Comparison of ENCODE assay signal across 9 mouse cellular contexts in genomic region chr6:138171480-138172224, GRCm38 (mm10). TPM values are rescaled to one million over a fixed set of nuclear protein-coding genes. Genes with fewer than 3 reads are reported as not detected.
DNase-seq lines count a peak whose midpoint lies in the region; ATAC-seq and TF ChIP-seq lines count a peak whose summit lies in the region.
"Had no signal": no experiment of that assay in that cellular context is flagged by ENCODE, and none has a peak within 500 bp of the region (broad histone marks: within the 10 kb centered on the region; RNA-seq: fewer than 3 reads in every experiment).

No protein-coding gene starts in this region.

- no peaks in the 10 kb centered on the region for H3K9me3 ChIP-seq in forebrain, embryonic 11.5 days (ENCODE audit: control insufficient read depth, low read length)
- H3K9me3 ChIP-seq in hindbrain, embryonic 11.5 days (ENCODE audit: control insufficient read depth, low read length): no peaks in the 10 kb centered on the region
- H3K9me3 ChIP-seq in midbrain, postnatal 0 days (ENCODE audit: low read length): no peaks in the 10 kb centered on the region
- H3K9me3 ChIP-seq: embryonic facial prominence, embryonic 13.5 days had no signal

- TF ChIP-seq CTCF in midbrain, postnatal 0 days (IDR thresholded peaks at IDR 0.05): peak; percentile 84

- 71% methylated on average over 15 of the region's 15 CpGs for WGBS in forebrain, embryonic 11.5 days
- WGBS in hindbrain, embryonic 11.5 days: 68% methylated on average over 15 of the region's 15 CpGs
- WGBS in midbrain, postnatal 0 days: 73% methylated on average over 15 of the region's 15 CpGs

- peak; percentile 18 to 58 for DNase-seq in heart, adult 18-20 months
- no peak for DNase-seq in heart, postnatal 25 days (ENCODE audit: low spot score)
- DNase-seq in forebrain, embryonic 11.5 days (ENCODE audit: low spot score): peak; percentile 55
- DNase-seq in hindbrain, embryonic 11.5 days (ENCODE audit: low spot score): peak; percentile 38
- peak; percentile 26 to 27 for DNase-seq in layer of hippocampus, postnatal 36 days
- DNase-seq in midbrain, postnatal 0 days (ENCODE audit: low spot score): peak; percentile 84
- DNase-seq in gastrocnemius, postnatal 4 days (ENCODE audit: low spot score in 2 of 2): no peak
- no peak for DNase-seq in urinary bladder, postnatal 36 days (ENCODE audit: low spot score in 2 of 2)

- no peak overlapping the region for H3K9ac ChIP-seq in forebrain, embryonic 11.5 days (ENCODE audit: low read length)
- H3K9ac ChIP-seq in hindbrain, embryonic 11.5 days (ENCODE audit: low read depth, low read length): no peak overlapping the region
- no peak overlapping the region for H3K9ac ChIP-seq in midbrain, postnatal 0 days (replicated peaks; ENCODE audit: low read length, poor library complexity, severe bottlenecking)
- H3K9ac ChIP-seq: embryonic facial prominence, embryonic 13.5 days had no signal

- no peak overlapping the region for H3K27ac ChIP-seq in forebrain, embryonic 11.5 days (ENCODE audit: low read depth, low read length)
- H3K27ac ChIP-seq in hindbrain, embryonic 11.5 days (ENCODE audit: low read depth, low read length): no peak overlapping the region
- no peak overlapping the region for H3K27ac ChIP-seq in midbrain, postnatal 0 days (ENCODE audit: low read depth, low read length)
- H3K27ac ChIP-seq: embryonic facial prominence, embryonic 13.5 days had no signal

- H3K27me3 ChIP-seq in forebrain, embryonic 11.5 days (ENCODE audit: control insufficient read depth, insufficient read depth, low read length): no peaks in the 10 kb centered on the region
- no peaks in the 10 kb centered on the region for H3K27me3 ChIP-seq in hindbrain, embryonic 11.5 days (ENCODE audit: control insufficient read depth, insufficient read depth, low read length)
- no peaks in the 10 kb centered on the region for H3K27me3 ChIP-seq in midbrain, postnatal 0 days (ENCODE audit: insufficient read depth, low read length)
- H3K27me3 ChIP-seq: embryonic facial prominence, embryonic 13.5 days had no signal

- no peak overlapping the region for H3K4me3 ChIP-seq in forebrain, embryonic 11.5 days (ENCODE audit: low read depth, low read length)
- no peak overlapping the region for H3K4me3 ChIP-seq in hindbrain, embryonic 11.5 days (ENCODE audit: low read depth, low read length)
- H3K4me3 ChIP-seq in midbrain, postnatal 0 days (ENCODE audit: low read depth, low read length): no peak overlapping the region
- H3K4me3 ChIP-seq: embryonic facial prominence, embryonic 13.5 days had no signal

- intact Hi-C loops in heart, postnatal 25 days (cut with DNase I): loop anchor here (5.0 kb wide), 1 partner anchor 306 kb away; no protein-coding TSS in a partner anchor

- peak; percentile 83 for ATAC-seq in forebrain, embryonic 11.5 days (replicated peaks; ENCODE audit: low FRiP score)
- ATAC-seq in hindbrain, embryonic 11.5 days (ENCODE audit: low FRiP score): peak; percentile 67
- ATAC-seq in midbrain, postnatal 0 days (ENCODE audit: low FRiP score): peak; percentile 75

- no peak overlapping the region for H3K4me2 ChIP-seq in forebrain, embryonic 11.5 days (ENCODE audit: low read depth, low read length, severe bottlenecking)
- no peak overlapping the region for H3K4me2 ChIP-seq in hindbrain, embryonic 11.5 days (replicated peaks; ENCODE audit: low read depth, low read length)
- H3K4me2 ChIP-seq in midbrain, postnatal 0 days (ENCODE audit: low read depth, low read length, poor library complexity, severe bottlenecking): no peak overlapping the region
- H3K4me2 ChIP-seq: embryonic facial prominence, embryonic 13.5 days had no signal

- H3K36me3 ChIP-seq in forebrain, embryonic 11.5 days (ENCODE audit: control insufficient read depth, insufficient read depth, low read length): no peaks in the 10 kb centered on the region
- H3K36me3 ChIP-seq in hindbrain, embryonic 11.5 days (ENCODE audit: control insufficient read depth, insufficient read depth, low read length): no peaks in the 10 kb centered on the region
- no peaks in the 10 kb centered on the region for H3K36me3 ChIP-seq in midbrain, postnatal 0 days (ENCODE audit: insufficient read depth, low read length)
- H3K36me3 ChIP-seq: embryonic facial prominence, embryonic 13.5 days had no signal

- H3K4me1 ChIP-seq in forebrain, embryonic 11.5 days (replicated peaks; ENCODE audit: control insufficient read depth, insufficient read depth, low read length): no peaks in the 10 kb centered on the region
- no peaks in the 10 kb centered on the region for H3K4me1 ChIP-seq in hindbrain, embryonic 11.5 days (replicated peaks; ENCODE audit: control insufficient read depth, insufficient read depth, low read length)
- no peaks in the 10 kb centered on the region for H3K4me1 ChIP-seq in midbrain, postnatal 0 days (ENCODE audit: insufficient read depth, low read length)
- H3K4me1 ChIP-seq: embryonic facial prominence, embryonic 13.5 days had no signal

RNA-seq across cellular contexts. Expression of gene Mgst1, which starts 31.5 kb away (rescaled TPM):
- total RNA-seq in heart, adult 18-20 months (2021): 100 to 1,000 TPM in 1 of 2 experiments, 10 to 100 TPM in 1; 85.8 to 147 TPM
- 10 to 100 TPM; 52.8 to 70.4 TPM for total RNA-seq in heart, postnatal 25 days (2021)
- 43.7 and 50.9 TPM in 2 replicates for polyA plus RNA-seq in forebrain, embryonic 11.5 days (2014; fragmentation: Nextera tagmentation; extraction: Ambion mirVana)
- polyA plus RNA-seq in hindbrain, embryonic 11.5 days (2014; fragmentation: Nextera tagmentation; extraction: Ambion mirVana): 57.2 and 64.2 TPM in 2 replicates
- total RNA-seq in layer of hippocampus, postnatal 36 days (2021): 10 to 100 TPM in 1 of 2 experiments, 1 to 10 TPM in 1; 9.2 to 12.4 TPM
- total RNA-seq in midbrain, postnatal 0 days (2014; rRNA removed): 36.6 and 40.3 TPM in 2 replicates
- 100 and 114 TPM in 2 replicates for polyA plus RNA-seq in midbrain, postnatal 0 days (2015; fragmentation: Nextera tagmentation; extraction: Ambion mirVana)
- 10 to 100 TPM; 31.8 to 43.9 TPM for total RNA-seq in gastrocnemius, postnatal 4 days (2021)

Comparison
In these comparisons a context has a peak if more than half of its experiments do, and no peak if none do; other contexts are left out.
1. DNase-seq: peak in heart, adult 18-20 months (2 of 2), forebrain, embryonic 11.5 days (single experiment), hindbrain, embryonic 11.5 days (single experiment), layer of hippocampus, postnatal 36 days (2 of 2) and midbrain, postnatal 0 days (single experiment); none in heart, postnatal 25 days (single experiment), gastrocnemius, postnatal 4 days (0 of 2) and urinary bladder, postnatal 36 days (0 of 2).
2. Peak in every context shown above with its lines, with median percentiles within 50 percentile points of each other: ATAC-seq.